Mouse (Mus musculus) kidney, postnatal 14 days (tissue): Measurements from ENCODE around the gene Acad11.

Source experiments
- DNase-seq: peaks from one replicate; pipeline ENCODE4 v3.0.0; 2022; ENCODE audit warnings: mixed read lengths

Acad11 gene

GRCm38 (mm10) chr9:104085730-104086429 is 22.7 kb downstream of the Acad11 start:
- no peak for DNase-seq

GRCm38 (mm10) chr9:104088555-104088954 is 25.4 kb downstream of the Acad11 start:
- peak; percentile 32 for DNase-seq

- no peak for DNase-seq
Measured at GRCm38 (mm10) chr9:104092945-104093344, 29.8 kb downstream of the Acad11 start.

GRCm38 (mm10) chr9:104098256-104098655 is 35.1 kb downstream of the Acad11 start:
- no peak for DNase-seq

- DNase-seq, result no peak
Measured at GRCm38 (mm10) chr9:104099060-104099459, 35.9 kb downstream of the Acad11 start.

- peak; percentile 59 for DNase-seq
Measured at GRCm38 (mm10) chr9:104100822-104101221, 37.6 kb downstream of the Acad11 start.

- no peak for DNase-seq
Measured at GRCm38 (mm10) chr9:104101458-104101857, 38.3 kb downstream of the Acad11 start.

GRCm38 (mm10) chr9:104102301-104102700 is 39.1 kb downstream of the Acad11 start:
- no peak for DNase-seq

- no peak for DNase-seq
Measured at GRCm38 (mm10) chr9:104102901-104103300, 39.7 kb downstream of the Acad11 start.

- DNase-seq, result no peak
Measured at GRCm38 (mm10) chr9:104104986-104105385, 41.8 kb downstream of the Acad11 start.

GRCm38 (mm10) chr9:104106930-104107329 is 43.8 kb downstream of the Acad11 start:
- DNase-seq, result no peak

GRCm38 (mm10) chr9:104107482-104107881 is 44.3 kb downstream of the Acad11 start:
- DNase-seq, result no peak

- no peak for DNase-seq
Measured at GRCm38 (mm10) chr9:104108571-104109143, 45.5 kb downstream of the Acad11 start.

- DNase-seq, result no peak
Measured at GRCm38 (mm10) chr9:104109151-104109550, 46.0 kb downstream of the Acad11 start.

- DNase-seq, result no peak
Measured at GRCm38 (mm10) chr9:104123101-104123500, 59.9 kb downstream of the Acad11 start.

- peak; percentile 22 for DNase-seq
Measured at GRCm38 (mm10) chr9:104123622-104124021, 60.4 kb downstream of the Acad11 start.

GRCm38 (mm10) chr9:104126833-104127232 is 63.7 kb downstream of the Acad11 start, which contains the start of gene Ackr4:
TSS of gene Ackr4 (minus strand) at chr9:104126933.
- no peak for DNase-seq

- DNase-seq, result no peak
Measured at GRCm38 (mm10) chr9:104128110-104128509, 64.9 kb downstream of the Acad11 start.

- DNase-seq, result no peak
Measured at GRCm38 (mm10) chr9:104130141-104130755, 67.1 kb downstream of the Acad11 start.

GRCm38 (mm10) chr9:104140351-104140750 is 77.2 kb downstream of the Acad11 start:
- DNase-seq, result no peak

GRCm38 (mm10) chr9:104142805-104143204 is 79.6 kb downstream of the Acad11 start:
- no peak for DNase-seq

GRCm38 (mm10) chr9:104144314-104144996 is 81.3 kb downstream of the Acad11 start:
- no peak for DNase-seq

GRCm38 (mm10) chr9:104146683-104147082 is 83.5 kb downstream of the Acad11 start:
- DNase-seq, result no peak

GRCm38 (mm10) chr9:104148969-104149368 is 85.8 kb downstream of the Acad11 start:
- DNase-seq, result no peak
